Mouse (Mus musculus): Measurements from ENCODE around the gene Nhlrc2.

DNA sequence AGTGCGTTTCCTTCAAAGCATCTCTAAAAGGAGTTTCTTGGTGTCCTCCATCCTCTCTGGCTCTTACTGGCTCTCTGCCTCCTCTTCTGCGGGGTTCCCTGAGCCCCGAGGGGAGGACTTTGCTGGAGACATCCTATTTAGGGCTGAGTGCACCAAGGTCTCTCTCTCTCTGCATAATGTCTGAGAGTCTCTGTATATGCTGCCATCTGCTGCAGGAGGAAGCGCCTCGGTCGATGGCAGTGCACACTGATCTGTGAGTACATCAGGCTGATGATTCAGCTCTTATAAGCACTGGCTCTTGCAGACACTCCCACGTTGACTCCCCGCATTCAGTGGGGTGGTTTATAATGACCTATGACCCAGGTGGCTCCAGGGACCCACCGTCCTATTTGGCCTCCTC, 70.8 kb downstream of the Nhlrc2 start:
- TF ChIP-seq EP300 (IDR thresholded peaks at IDR 0.05; ENCODE audit: low read depth) (no peak), CTCF (IDR thresholded peaks at IDR 0.05; ENCODE audit: low read depth) (no peak)

All from liver, postnatal 0 days (tissue).